Mouse (Mus musculus): Measurements from ENCODE around the gene Akap8l. TPM values are rescaled to one million over a fixed set of nuclear protein-coding genes. Genes with fewer than 3 reads are reported as not detected.

Gene Akap8l
- total RNA-seq, 2 experiments from 2014 or later = 31.6 to 65.8 TPM

Other genes starting within 250 kb of the Akap8l start
- not detected in 2 replicates for gene Notch3, start 183.8 kb downstream of the Akap8l start, total RNA-seq (2014; fragmentation: Nextera tagmentation)
- not detected in 2 replicates for gene Notch3, start 183.8 kb downstream of the Akap8l start, total RNA-seq (2017)
- gene Ephx3, start 161.1 kb downstream of the Akap8l start, total RNA-seq (2014; fragmentation: Nextera tagmentation) = not detected in 2 replicates
- not detected in 2 replicates for gene Ephx3, start 161.1 kb downstream of the Akap8l start, total RNA-seq (2017)
- 116 and 144 TPM in 2 replicates for gene Brd4, start 65.9 kb downstream of the Akap8l start, total RNA-seq (2014; fragmentation: Nextera tagmentation)
- 14.4 and 22.2 TPM in 2 replicates for gene Brd4, start 65.9 kb downstream of the Akap8l start, total RNA-seq (2017)
- gene Akap8, start 29.4 kb downstream of the Akap8l start, total RNA-seq (2014; fragmentation: Nextera tagmentation) = 58.2 and 92.9 TPM in 2 replicates
- gene Akap8, start 29.4 kb downstream of the Akap8l start, total RNA-seq (2017) = 125 and 132 TPM in 2 replicates
- gene Wiz, start 38.8 kb upstream of the Akap8l start, total RNA-seq (2014; fragmentation: Nextera tagmentation) = 33.7 and 36.7 TPM in 2 replicates
- 4.7 and 5.5 TPM in 2 replicates for gene Wiz, start 38.8 kb upstream of the Akap8l start, total RNA-seq (2017)
- gene Rasal3, start 53.0 kb upstream of the Akap8l start, total RNA-seq (2014; fragmentation: Nextera tagmentation) = 44.1 and 84.5 TPM in 2 replicates
- gene Rasal3, start 53.0 kb upstream of the Akap8l start, total RNA-seq (2017) = 44.5 and 60.1 TPM in 2 replicates
- gene Pglyrp2, start 73.6 kb upstream of the Akap8l start, total RNA-seq (2014; fragmentation: Nextera tagmentation) = 0.80 and 1.1 TPM in 2 replicates
- 2.1 TPM in 1 of 2 replicates, not detected in the other for gene Pglyrp2, start 73.6 kb upstream of the Akap8l start, total RNA-seq (2017)
- gene Cyp4f39, start 102.1 kb upstream of the Akap8l start, total RNA-seq (2014; fragmentation: Nextera tagmentation) = not detected in 2 replicates
- 0.21 TPM in 1 of 2 replicates, not detected in the other for gene Cyp4f39, start 102.1 kb upstream of the Akap8l start, total RNA-seq (2017)
- 1.2 and 1.9 TPM in 2 replicates for gene Cyp4f17, start 155.4 kb upstream of the Akap8l start, total RNA-seq (2014; fragmentation: Nextera tagmentation)
- gene Cyp4f17, start 155.4 kb upstream of the Akap8l start, total RNA-seq (2017) = 0.13 and 0.31 TPM in 2 replicates
- 10.5 and 17.7 TPM in 2 replicates for gene Cyp4f16, start 186.0 kb upstream of the Akap8l start, total RNA-seq (2014; fragmentation: Nextera tagmentation)
- 10.2 and 11.0 TPM in 2 replicates for gene Cyp4f16, start 186.0 kb upstream of the Akap8l start, total RNA-seq (2017)